Mouse (Mus musculus): ENCODE data around the gene Spout1.
"Not testable (repeated sequence)": the region's sequence is repeated elsewhere in the genome, so short reads cannot be mapped to it uniquely, and the experiment has no call there.

DNA sequence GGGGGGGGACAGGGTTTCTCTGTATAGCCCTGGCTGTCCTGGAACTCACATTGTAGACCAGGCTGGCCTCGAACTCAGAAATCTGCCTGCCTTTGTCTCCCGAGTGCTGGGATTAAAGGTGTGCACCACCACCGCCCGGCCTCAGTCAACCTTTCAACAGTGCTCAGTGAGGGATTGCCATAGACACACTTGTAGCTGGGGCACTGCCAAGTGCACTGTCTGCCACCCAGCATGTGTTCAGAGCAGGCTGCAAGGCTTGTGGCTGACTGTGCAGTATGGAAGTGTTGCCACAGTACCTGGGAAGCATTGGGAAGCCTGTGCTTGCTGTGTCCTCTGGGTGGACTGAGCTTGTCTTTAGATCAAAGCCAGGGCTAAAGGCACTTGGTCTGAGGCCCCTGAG, 38.2 kb downstream of the Spout1 start:
- not testable (repeated sequence) for TF ChIP-seq USF1 (IDR thresholded peaks at IDR 0.05; ENCODE audit: low read depth); SRF (IDR thresholded peaks at IDR 0.05; ENCODE audit: control insufficient read depth, insufficient read length, low read depth); POLR2A (IDR thresholded peaks at IDR 0.05; ENCODE audit: insufficient read length, low read depth); TCF12 (IDR thresholded peaks at IDR 0.05; ENCODE audit: insufficient read depth, poor library complexity, severe bottlenecking); TCF3 (IDR thresholded peaks at IDR 0.05; ENCODE audit: insufficient read length, low read depth); MAX (IDR thresholded peaks at IDR 0.05; ENCODE audit: low read depth); MYOG (IDR thresholded peaks at IDR 0.05; ENCODE audit: control insufficient read depth in 1 of 3, insufficient read depth in 1 of 3, insufficient read length in 2 of 3, low read depth in 2 of 3); CEBPB (IDR thresholded peaks at IDR 0.05; ENCODE audit: insufficient read depth, poor library complexity, severe bottlenecking); POLR2AphosphoS2 (IDR thresholded peaks at IDR 0.05; ENCODE audit: insufficient read length, low read depth); E2F4 (IDR thresholded peaks at IDR 0.05; ENCODE audit: insufficient read depth); MYOD1 (IDR thresholded peaks at IDR 0.05; ENCODE audit: control insufficient read depth in 1 of 3, insufficient read length in 2 of 3, low read depth in 2 of 3); REST (IDR thresholded peaks at IDR 0.05; ENCODE audit: insufficient read depth, insufficient read length)

Measured in myocyte (in vitro differentiated cells).